Mouse (Mus musculus): ENCODE measurements around the gene Carmil3.
A peak's percentile ranks its signal among the peaks of the same experiment; 100 is the strongest.

Carmil3 gene

GRCm38 (mm10) chr14:55495509-55496240, 5.2 kb downstream of the Carmil3 start:
- DNase-seq = no peak

- no peak for DNase-seq
Measured at GRCm38 (mm10) chr14:55496761-55497448, 6.5 kb downstream of the Carmil3 start.

- DNase-seq = peak; percentile 92
Measured at GRCm38 (mm10) chr14:55497449-55497821, 7.0 kb downstream of the Carmil3 start.

GRCm38 (mm10) chr14:55505612-55506011, 15.2 kb downstream of the Carmil3 start:
- no peak for DNase-seq

GRCm38 (mm10) chr14:55507801-55508200, 17.4 kb downstream of the Carmil3 start:
- no peak for DNase-seq

- DNase-seq = no peak
Measured at GRCm38 (mm10) chr14:55509540-55509939, 19.1 kb downstream of the Carmil3 start.

GRCm38 (mm10) chr14:55510125-55510731, 19.8 kb downstream of the Carmil3 start, which contains the start of gene Cpne6:
Gene Cpne6 (plus strand): TSS chr14:55510445.
- DNase-seq = no peak

- DNase-seq = no peak
Measured at GRCm38 (mm10) chr14:55511037-55511436, 20.6 kb downstream of the Carmil3 start.

GRCm38 (mm10) chr14:55513927-55514326, 23.5 kb downstream of the Carmil3 start:
- no peak for DNase-seq

GRCm38 (mm10) chr14:55515846-55516245, 25.4 kb downstream of the Carmil3 start:
- no peak for DNase-seq

- no peak for DNase-seq
Measured at GRCm38 (mm10) chr14:55518897-55519296, 28.4 kb downstream of the Carmil3 start.

- no peak for DNase-seq
Measured at GRCm38 (mm10) chr14:55519604-55520003, 29.2 kb downstream of the Carmil3 start.

GRCm38 (mm10) chr14:55520451-55521361, 30.3 kb downstream of the Carmil3 start:
- DNase-seq = no peak

- DNase-seq = no peak
Measured at GRCm38 (mm10) chr14:55524062-55524461, 33.6 kb downstream of the Carmil3 start.

GRCm38 (mm10) chr14:55524785-55525184, 34.3 kb downstream of the Carmil3 start, which contains the start of gene Nrl:
Gene Nrl (minus strand): TSS chr14:55524981.
- DNase-seq = no peak

- no peak for DNase-seq
Measured at GRCm38 (mm10) chr14:55526674-55527073, 36.2 kb downstream of the Carmil3 start.

- peak; percentile 44 for DNase-seq
Measured at GRCm38 (mm10) chr14:55527940-55528339, 37.5 kb downstream of the Carmil3 start.

- peak; percentile 45 for DNase-seq
Measured at GRCm38 (mm10) chr14:55536116-55536745, 45.8 kb downstream of the Carmil3 start.

- DNase-seq = peak; percentile 87
Measured at GRCm38 (mm10) chr14:55540067-55540786, 49.8 kb downstream of the Carmil3 start, which contains the start of gene Pck2. Gene Pck2 (plus strand): TSS chr14:55540266.

- peak; percentile 88 for DNase-seq
Measured at GRCm38 (mm10) chr14:55540787-55541321, 50.4 kb downstream of the Carmil3 start.

GRCm38 (mm10) chr14:55542268-55542667, 51.8 kb downstream of the Carmil3 start:
- DNase-seq = no peak

All from lung, postnatal 14 days (tissue).